Mouse (Mus musculus) CD8-positive naive resting alpha-beta T cell, adult 2 months (primary cell): ENCODE data around the gene Cox6b1.
A peak's percentile ranks its signal among the peaks of the same experiment; 100 is the strongest.

ENCODE experiments used
- DNase-seq, 2 experiments: peaks; one replicate each; pipeline ENCODE4 v3.0.0; 2022; ENCODE audit warnings: low read depth in 2 of 2, low spot score in 2 of 2

Gene Cox6b1

GRCm38 (mm10) chr7:30612654-30613402 lies 13.1 kb downstream of the Cox6b1 start, which contains the start of gene Upk1a:
Gene Upk1a, minus strand, starts transcription at chr7:30612847.
- no peak for DNase-seq

GRCm38 (mm10) chr7:30610043-30610442 lies 15.9 kb downstream of the Cox6b1 start:
- no peak for DNase-seq

- DNase-seq, result no peak
Observed at GRCm38 (mm10) chr7:30608476-30608875, 17.5 kb downstream of the Cox6b1 start.

GRCm38 (mm10) chr7:30607706-30608309 lies 18.1 kb downstream of the Cox6b1 start:
- DNase-seq, result peak; percentile 48 to 67

GRCm38 (mm10) chr7:30604944-30605343 lies 21.0 kb downstream of the Cox6b1 start:
- no peak for DNase-seq

- no peak for DNase-seq
Observed at GRCm38 (mm10) chr7:30604424-30604823, 21.5 kb downstream of the Cox6b1 start.

GRCm38 (mm10) chr7:30602583-30602982 lies 23.4 kb downstream of the Cox6b1 start:
- DNase-seq, result no peak

- DNase-seq, result no peak
Observed at GRCm38 (mm10) chr7:30600651-30601050, 25.3 kb downstream of the Cox6b1 start.

GRCm38 (mm10) chr7:30599933-30600353 lies 26.0 kb downstream of the Cox6b1 start:
- peak in 1 of 2 experiments; percentile 14 for DNase-seq

- DNase-seq, result no peak
Observed at GRCm38 (mm10) chr7:30598786-30599185, 27.2 kb downstream of the Cox6b1 start, which contains the start of gene Zbtb32. Gene Zbtb32, minus strand, starts transcription at chr7:30598909.

GRCm38 (mm10) chr7:30596811-30597210 lies 29.1 kb downstream of the Cox6b1 start:
- no peak for DNase-seq

- no peak for DNase-seq
Observed at GRCm38 (mm10) chr7:30596093-30596492, 29.9 kb downstream of the Cox6b1 start.

GRCm38 (mm10) chr7:30594510-30595024 lies 31.4 kb downstream of the Cox6b1 start:
- no peak for DNase-seq

- no peak for DNase-seq
Observed at GRCm38 (mm10) chr7:30593579-30594509, 32.1 kb downstream of the Cox6b1 start.

- no peak for DNase-seq
Observed at GRCm38 (mm10) chr7:30592772-30593423, 33.1 kb downstream of the Cox6b1 start.

- DNase-seq, result no peak
Observed at GRCm38 (mm10) chr7:30591605-30591951, 34.4 kb downstream of the Cox6b1 start.

GRCm38 (mm10) chr7:30590927-30591604 lies 34.9 kb downstream of the Cox6b1 start:
- no peak for DNase-seq

- peak; percentile 59 to 72 for DNase-seq
Observed at GRCm38 (mm10) chr7:30589435-30590301, 36.3 kb downstream of the Cox6b1 start.
